24 mouse cellular contexts compared by ENCODE assay signal in the genomic region with DNA sequence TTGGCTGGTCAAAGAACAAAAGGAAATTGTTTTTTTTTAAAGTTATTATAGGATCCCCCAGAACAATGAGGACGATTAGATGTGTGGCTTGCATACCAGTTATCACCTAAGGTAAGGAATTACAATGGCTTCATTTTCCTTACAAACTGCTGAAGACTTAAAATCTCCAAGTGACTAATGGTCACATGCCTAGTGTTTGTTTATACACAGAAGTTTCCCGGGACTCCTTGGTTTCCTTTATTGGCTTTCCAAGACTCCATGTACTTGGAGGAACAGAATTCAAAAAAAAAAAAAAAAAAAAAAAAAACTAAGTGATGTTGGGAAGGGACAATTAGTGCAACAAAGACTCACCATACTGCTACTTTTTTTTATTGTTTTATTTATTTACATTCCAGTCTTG. TPM values are rescaled to one million over a fixed set of nuclear protein-coding genes. Genes with fewer than 3 reads are reported as not detected.
DNase-seq lines count a peak whose midpoint lies in the region; ATAC-seq and TF ChIP-seq lines count a peak whose summit lies in the region.
"Had no signal": no experiment of that assay in that cellular context is flagged by ENCODE, and none has a peak within 500 bp of the region (broad histone marks: within the 10 kb centered on the region; RNA-seq: fewer than 3 reads in every experiment).

No protein-coding gene starts in this region.

- ATAC-seq in midbrain, postnatal 0 days (ENCODE audit: low FRiP score) = no peak
- ATAC-seq: CD4-positive, CD25-positive, alpha-beta regulatory T cell, adult 4 months; forebrain, embryonic 13.5 days; forebrain, embryonic 15.5 days; forebrain, postnatal 0 days had no signal

- no peaks in the 10 kb centered on the region for H3K9me3 ChIP-seq in midbrain, postnatal 0 days (ENCODE audit: low read length)
- H3K9me3 ChIP-seq: embryonic facial prominence, embryonic 10.5 days; embryonic facial prominence, embryonic 12.5 days; forebrain, embryonic 13.5 days; forebrain, embryonic 15.5 days; G1E had no signal

- no peaks in the 10 kb centered on the region for H3K36me3 ChIP-seq in myocyte (ENCODE audit: control insufficient read depth, insufficient read depth)
- H3K36me3 ChIP-seq in midbrain, postnatal 0 days (ENCODE audit: insufficient read depth, low read length) = no peaks in the 10 kb centered on the region
- H3K36me3 ChIP-seq: embryonic facial prominence, embryonic 10.5 days; embryonic facial prominence, embryonic 12.5 days; forebrain, embryonic 15.5 days; G1E had no signal

- H3K4me2 ChIP-seq in myocyte (ENCODE audit: low read depth) = no peak overlapping the region
- no peak overlapping the region for H3K4me2 ChIP-seq in midbrain, postnatal 0 days (ENCODE audit: low read depth, low read length, poor library complexity, severe bottlenecking)
- H3K4me2 ChIP-seq: embryonic facial prominence, embryonic 12.5 days; forebrain, embryonic 13.5 days; forebrain, embryonic 15.5 days had no signal

- no peaks in the 10 kb centered on the region for H3K4me1 ChIP-seq in midbrain, postnatal 0 days (ENCODE audit: insufficient read depth, low read length)
- H3K4me1 ChIP-seq: embryonic facial prominence, embryonic 10.5 days; embryonic facial prominence, embryonic 12.5 days; forebrain, embryonic 13.5 days; forebrain, embryonic 15.5 days had no signal

- intact Hi-C loops in gastrocnemius, adult 2 months (cut with DNase I) = loop anchor here (5.0 kb wide), 1 partner anchor 67 kb away; no protein-coding TSS in a partner anchor
- intact Hi-C loops in gastrocnemius, postnatal 36 days (cut with DNase I) = loop anchor here (5.0 kb wide), 1 partner anchor 67 kb away; no protein-coding TSS in a partner anchor

- no peaks in the 10 kb centered on the region for H3K27me3 ChIP-seq in myocyte (ENCODE audit: control insufficient read depth, insufficient read depth, insufficient read length)
- H3K27me3 ChIP-seq in midbrain, postnatal 0 days (ENCODE audit: insufficient read depth, low read length) = no peaks in the 10 kb centered on the region
- H3K27me3 ChIP-seq: CH12.LX; embryonic facial prominence, embryonic 12.5 days; forebrain, embryonic 13.5 days; forebrain, embryonic 15.5 days had no signal

- no peaks in the 10 kb centered on the region for H3K79me2 ChIP-seq in myocyte (ENCODE audit: control insufficient read depth, insufficient read depth)

- no peak overlapping the region for H3ac ChIP-seq in myocyte (ENCODE audit: control insufficient read depth, insufficient read length)

- no peak overlapping the region for H3K4me3 ChIP-seq in gastrocnemius, adult 2 months
- no peak overlapping the region for H3K4me3 ChIP-seq in myocyte
- H3K4me3 ChIP-seq in midbrain, postnatal 0 days (ENCODE audit: low read depth, low read length) = no peak overlapping the region
- H3K4me3 ChIP-seq: embryonic facial prominence, embryonic 10.5 days; embryonic facial prominence, embryonic 12.5 days; forebrain, embryonic 13.5 days; forebrain, embryonic 15.5 days had no signal

- no peak for TF ChIP-seq POLR2A in myocyte (IDR thresholded peaks at IDR 0.05; ENCODE audit: insufficient read length, low read depth)

- no peak for TF ChIP-seq CTCF in gastrocnemius, adult 2 months (IDR thresholded peaks at IDR 0.05)
- TF ChIP-seq CTCF in midbrain, postnatal 0 days (IDR thresholded peaks at IDR 0.05) = no peak

- 60% methylated on average over 2 of the region's 2 CpGs for WGBS in midbrain, postnatal 0 days

- H3K9ac ChIP-seq in midbrain, postnatal 0 days (replicated peaks; ENCODE audit: low read length, poor library complexity, severe bottlenecking) = no peak overlapping the region
- H3K9ac ChIP-seq: embryonic facial prominence, embryonic 12.5 days; forebrain, embryonic 13.5 days; forebrain, embryonic 15.5 days; forebrain, postnatal 0 days had no signal

- no peak for DNase-seq in gastrocnemius, adult 2 months
- no peak for DNase-seq in gastrocnemius, postnatal 36 days
- DNase-seq in 3T3-L1 (ENCODE audit: low read depth, low spot score) (peak; percentile 74), NIH3T3 (ENCODE audit: low read depth) (peak; percentile 43)
- DNase-seq in midbrain, postnatal 0 days (ENCODE audit: low spot score) = no peak
- DNase-seq in ovary, postnatal 10 days (ENCODE audit: low spot score) = no peak
- DNase-seq: adrenal gland, adult 8-10 months; adrenal gland, postnatal 14 days; adrenal gland, postnatal 36 days; cerebellum, adult 11-12 months; cerebellum, adult 2 months; cerebellum, adult 9-10 months; cerebellum, postnatal 10 days; cerebellum, postnatal 25 days; forebrain, postnatal 0 days had no signal

- H3K27ac ChIP-seq in gastrocnemius, adult 2 months = peak overlapping the region; percentile 59
- no peak overlapping the region for H3K27ac ChIP-seq in midbrain, postnatal 0 days (ENCODE audit: low read depth, low read length)
- H3K27ac ChIP-seq: embryonic facial prominence, embryonic 10.5 days; embryonic facial prominence, embryonic 12.5 days; forebrain, embryonic 13.5 days; forebrain, embryonic 15.5 days had no signal

TF ChIP-seq in myocyte, 11 proteins besides CTCF, POLR2A, EP300 and RAD21:
- TF ChIP-seq USF1 (IDR thresholded peaks at IDR 0.05; ENCODE audit: low read depth) (peak; percentile 68), MAX (IDR thresholded peaks at IDR 0.05; ENCODE audit: low read depth) (no peak)

RNA-seq across cellular contexts. Expression of gene Otogl, which starts 11.9 kb away (rescaled TPM):
- under 1 TPM; 0.05 to 0.06 TPM for total RNA-seq in gastrocnemius, adult 2 months (2021)
- total RNA-seq in gastrocnemius, postnatal 36 days (2021) = not detected
- polyA plus RNA-seq in myocyte (2012; fragmentation: generic; extraction: Trizol) = 0.06 TPM
- total RNA-seq in midbrain, postnatal 0 days (2014; rRNA removed) = 0.19 and 0.22 TPM in 2 replicates
- polyA plus RNA-seq in midbrain, postnatal 0 days (2015; fragmentation: Nextera tagmentation; extraction: Ambion mirVana) = 0.04 and 0.05 TPM in 2 replicates
- polyA plus RNA-seq: CD4-positive, CD25-positive, alpha-beta regulatory T cell, adult 4 months; forebrain, embryonic 11.5 days; forebrain, embryonic 13.5 days; G1E had no signal

Comparison
In these comparisons a context has a peak if more than half of its experiments do, and no peak if none do; other contexts are left out.
1. DNase-seq: peak in 3T3-L1 (single experiment) and NIH3T3 (single experiment); none in gastrocnemius, adult 2 months (single experiment), gastrocnemius, postnatal 36 days (0 of 2), midbrain, postnatal 0 days (single experiment) and ovary, postnatal 10 days (single experiment).